Mouse (Mus musculus) adrenal gland, postnatal 10 days (tissue): ENCODE measurements at regions not wholly inside any gene's neighbourhood (a gene's known extent, or its start where the extent isn't known, plus 50 kb on each side); places are given as distances from the start of the nearest gene placed in this dataset.

Experiments used
- DNase-seq: peaks from one replicate; pipeline ENCODE4 v3.0.0; 2021; ENCODE audit warnings: mixed read lengths

GRCm38 (mm10) chr16:76830371-76830770 lies 183.1 kb upstream of the Usp25 start:
- no peak for DNase-seq

DNA sequence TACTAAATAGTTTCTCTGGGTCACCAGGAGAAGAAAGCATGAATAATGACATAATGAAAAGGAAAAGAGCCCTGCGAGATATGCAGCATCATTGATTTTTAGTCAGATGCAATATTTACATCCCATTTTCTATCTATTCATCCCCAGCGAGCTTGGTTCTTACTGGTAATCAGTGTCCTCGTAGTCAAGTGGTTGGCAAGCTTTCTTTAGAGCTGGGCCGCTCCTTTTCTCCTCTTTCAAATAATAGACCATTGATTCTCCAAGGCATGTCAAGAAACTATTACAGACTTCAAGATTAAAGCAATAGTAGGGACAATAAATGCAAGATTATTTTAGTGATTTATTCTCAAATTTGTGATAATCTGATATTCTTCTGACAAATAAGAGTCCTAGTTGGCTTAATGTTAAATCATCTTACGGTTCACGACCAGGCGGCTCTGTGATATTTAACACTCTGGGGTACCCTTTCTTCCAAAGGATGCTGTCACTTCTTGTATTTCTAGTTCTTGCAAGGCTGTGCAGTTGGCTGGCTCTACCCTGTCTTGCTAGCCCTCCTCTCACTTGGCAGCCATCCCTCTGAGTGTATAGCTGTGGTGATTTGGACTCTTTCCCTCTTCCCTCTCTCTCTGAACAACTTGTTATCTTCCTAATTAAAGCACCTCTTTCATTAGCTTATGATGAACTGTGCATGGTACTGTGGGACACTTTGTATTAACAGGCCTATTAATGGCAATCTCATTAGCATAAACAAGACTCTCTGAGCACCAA lies 185.6 kb upstream of the Usp25 start:
- no peak for DNase-seq

- DNase-seq: no peak
These were observed 192.2 kb upstream of the Usp25 start for GRCm38 (mm10) chr16:76821261-76821660.

- DNase-seq: peak; percentile 19
These were observed 197.2 kb upstream of the Usp25 start for GRCm38 (mm10) chr16:76816056-76816885.

DNA sequence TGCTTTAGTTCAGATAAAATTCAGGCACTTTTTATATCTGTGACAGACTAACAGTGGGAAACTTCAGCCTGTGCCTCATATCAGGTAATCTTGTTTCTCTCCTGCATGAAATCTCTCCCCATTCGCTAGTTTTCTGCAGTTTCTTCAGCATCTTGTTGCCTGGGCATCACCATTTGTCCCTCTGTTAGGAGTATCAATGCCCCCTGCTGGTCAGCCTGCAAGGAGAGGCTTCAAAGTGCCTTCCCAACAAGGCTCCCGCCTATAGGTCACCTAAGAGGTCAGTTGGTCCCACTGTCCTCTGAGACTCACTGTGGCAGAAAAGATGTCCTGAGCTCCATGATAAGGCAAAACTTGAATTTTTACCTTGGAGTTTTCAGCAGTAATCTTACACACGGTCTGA lies 209.8 kb upstream of the Usp25 start:
- peak; percentile 74 for DNase-seq

GRCm38 (mm10) chr16:76786405-76787155 lies 226.9 kb upstream of the Usp25 start:
- DNase-seq: peak; percentile 82

GRCm38 (mm10) chr16:76782656-76783055 lies 230.8 kb upstream of the Usp25 start:
- no peak for DNase-seq

DNA sequence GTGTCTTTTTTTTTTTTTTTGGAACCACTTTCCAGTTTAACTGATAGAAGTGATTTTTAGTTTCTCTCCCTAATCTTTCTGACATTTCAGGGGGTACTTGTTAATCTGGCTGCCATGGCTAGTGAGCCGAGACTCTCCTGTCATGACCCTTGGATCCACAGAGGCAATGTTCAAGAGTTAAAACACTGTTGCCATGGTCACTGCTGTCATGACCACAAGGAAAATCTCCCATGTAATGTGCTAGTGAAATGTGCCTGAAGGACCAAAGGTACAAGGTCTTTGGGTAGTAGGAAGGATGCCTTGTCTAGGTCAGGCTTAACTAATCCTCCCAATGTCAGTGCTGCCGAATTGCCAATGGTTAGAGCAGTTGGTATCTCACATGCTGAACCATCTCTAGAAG lies 237.7 kb upstream of the Usp25 start:
- no peak for DNase-seq

GRCm38 (mm10) chr16:76774032-76774431 lies 239.5 kb upstream of the Usp25 start:
- DNase-seq: no peak

DNA sequence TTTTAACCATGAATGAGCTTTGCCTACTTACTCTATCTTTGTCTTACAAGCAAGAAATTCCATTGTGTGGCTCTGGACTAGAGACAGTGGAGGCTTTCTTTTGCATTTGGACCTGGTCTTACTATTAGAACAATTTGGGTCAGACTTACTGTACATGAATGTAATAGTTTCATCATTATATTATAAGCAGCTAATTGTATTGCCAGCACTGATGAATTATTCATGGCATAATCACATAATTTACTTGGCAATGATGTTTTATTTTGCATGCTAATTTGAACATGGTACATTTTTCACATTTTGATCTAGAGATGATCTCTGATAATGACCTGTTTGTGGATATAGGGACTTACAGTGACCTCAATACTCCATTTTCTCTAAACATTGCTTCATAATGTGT lies 240.0 kb upstream of the Usp25 start:
- DNase-seq: no peak

DNA sequence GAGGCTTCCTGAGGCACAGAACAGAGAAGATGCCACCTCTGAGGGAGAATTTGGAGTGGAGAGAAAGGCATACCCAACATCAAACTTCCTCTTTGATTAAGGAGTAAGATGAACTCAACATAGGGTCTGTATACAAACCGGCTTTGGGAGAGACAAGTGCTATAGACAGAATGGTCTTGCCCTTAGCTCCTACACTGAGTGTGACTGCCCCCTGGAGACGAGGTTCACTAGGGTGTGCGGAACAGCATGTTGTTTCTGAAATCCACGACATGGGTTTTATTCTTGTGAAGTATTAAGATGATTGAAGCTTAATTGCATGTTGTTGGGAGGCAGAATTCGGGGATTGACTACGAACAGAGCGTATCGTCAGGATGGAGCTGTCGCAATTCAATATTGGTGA lies 244.9 kb upstream of the Usp25 start:
- DNase-seq: peak; percentile 77

DNA sequence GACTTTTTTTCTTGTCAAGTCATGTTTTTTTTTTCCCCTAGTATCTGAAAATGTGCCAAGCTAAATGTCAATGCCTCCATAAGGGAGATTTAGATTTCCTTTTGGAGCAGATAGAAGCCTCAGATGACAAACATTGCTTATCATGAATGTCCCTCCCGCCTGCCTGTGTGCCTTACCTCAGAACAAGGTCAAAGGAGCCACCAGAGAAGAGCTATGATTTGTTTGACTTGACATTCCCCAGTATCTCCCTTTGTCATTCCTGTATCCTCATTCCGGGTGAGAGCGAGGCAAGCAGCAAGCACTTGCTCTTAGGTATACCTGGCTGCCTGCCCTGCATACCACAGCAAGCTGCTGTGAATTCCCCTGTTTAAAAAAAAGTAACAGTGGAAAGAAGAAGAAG lies 246.9 kb upstream of the Usp25 start:
- DNase-seq: peak; percentile 38

DNA sequence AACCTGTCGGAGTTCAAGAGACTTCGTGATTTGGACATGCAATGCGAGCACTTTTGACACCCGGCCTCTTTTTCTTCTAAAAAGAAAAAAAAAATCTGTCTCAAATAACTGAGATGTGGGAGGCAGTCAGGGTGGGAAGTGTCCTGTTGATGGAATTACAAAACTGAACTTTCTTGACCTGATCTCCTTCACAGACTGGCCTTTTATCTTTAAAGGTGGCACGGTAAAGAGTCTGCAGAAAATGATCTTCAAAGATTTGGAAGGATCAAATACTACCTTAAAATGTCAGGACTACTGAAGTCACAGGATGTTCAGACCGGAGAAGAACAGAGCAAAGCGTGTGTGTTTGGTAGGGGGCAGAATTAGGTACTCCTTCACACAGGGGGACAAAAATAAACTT lies 248.0 kb upstream of the Usp25 start:
- DNase-seq: no peak

DNA sequence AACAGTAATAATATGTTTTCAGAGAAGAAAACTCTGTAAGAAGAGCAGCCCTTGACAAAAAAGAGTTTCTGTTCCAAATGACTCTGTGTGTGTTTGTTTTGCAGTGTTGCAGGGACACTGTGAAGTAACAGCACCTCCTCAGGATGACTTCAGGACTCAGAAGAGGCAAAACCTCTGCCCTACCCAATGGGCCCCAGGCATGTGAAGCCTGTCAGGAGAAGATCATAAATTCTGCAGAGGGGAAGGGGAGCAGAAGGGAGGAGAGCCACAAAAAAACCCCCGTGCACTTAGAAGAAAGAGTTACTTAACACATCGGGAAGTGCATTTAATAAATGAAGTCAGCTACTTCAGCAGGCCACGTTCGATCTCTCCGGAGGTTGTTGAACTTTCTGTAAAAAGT lies 248.5 kb upstream of the Usp25 start:
- DNase-seq: no peak

DNA sequence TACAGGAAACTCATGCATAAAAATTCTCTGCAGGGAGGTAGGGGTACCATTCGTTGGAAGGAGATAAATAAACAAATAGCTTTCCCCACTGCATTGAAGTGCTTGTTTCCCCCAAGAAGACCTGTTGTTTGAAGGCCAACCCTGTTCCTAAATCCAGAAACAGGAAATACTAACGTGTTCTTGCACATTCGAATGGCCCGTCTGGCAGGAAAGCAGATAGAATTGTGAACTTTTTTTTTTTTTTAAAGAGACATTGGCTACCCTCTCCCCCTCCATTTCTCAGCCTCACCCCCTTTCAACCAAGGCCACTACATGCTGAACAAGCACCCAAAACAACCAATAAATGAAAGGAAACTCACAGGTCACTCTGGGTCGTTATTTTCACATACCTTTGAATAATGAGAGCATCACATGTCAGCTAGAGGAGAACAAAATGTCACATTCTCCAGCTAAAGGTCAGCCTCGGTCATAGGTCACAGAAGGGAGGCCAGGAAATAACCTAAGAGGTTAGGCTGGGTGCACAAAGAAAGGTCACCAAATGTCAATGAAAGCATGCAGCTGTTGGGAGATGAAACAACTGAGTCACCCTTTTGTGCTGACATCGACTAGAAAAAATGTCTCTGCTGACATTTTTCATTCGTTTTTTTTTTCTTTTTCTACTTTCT lies 250.8 kb upstream of the Usp25 start:
- DNase-seq: peak; percentile 45

DNA sequence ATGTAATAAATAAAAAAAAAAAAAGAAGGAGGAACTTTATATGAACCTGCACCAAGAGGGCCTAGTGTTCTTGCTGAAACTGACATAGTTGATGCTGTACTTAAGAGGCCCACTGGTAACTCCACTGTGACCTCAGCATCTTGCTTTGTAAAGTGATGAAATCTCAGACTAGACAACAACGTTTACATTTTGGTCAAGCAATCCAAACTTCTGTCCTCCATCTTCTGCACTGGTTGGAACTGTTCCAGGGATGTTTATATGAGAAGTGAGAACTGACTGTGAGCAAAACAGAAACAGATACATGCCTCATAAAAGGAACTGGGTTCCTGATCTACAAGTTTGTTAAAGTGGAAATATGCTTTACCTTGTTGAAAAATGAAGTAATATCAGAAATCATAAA lies 251.7 kb upstream of the Usp25 start:
- no peak for DNase-seq

DNA sequence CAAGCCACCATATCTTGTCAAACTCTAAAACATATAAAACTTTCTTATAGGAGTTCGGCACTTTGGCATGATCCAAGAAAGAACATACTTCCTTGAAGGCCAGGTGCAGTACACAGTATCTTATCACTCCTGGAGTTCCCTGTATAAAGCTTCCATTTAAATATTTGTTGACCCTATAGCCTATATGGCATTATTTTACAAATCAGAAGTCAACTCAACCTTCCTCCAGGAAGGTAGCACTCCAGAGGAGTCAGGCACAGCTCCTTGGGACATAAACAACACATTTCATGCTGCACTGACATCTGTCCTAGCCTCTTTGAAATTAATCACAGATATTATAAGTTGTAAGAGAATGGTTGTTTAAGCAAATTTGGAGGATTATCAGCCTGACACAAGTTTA lies 252.5 kb upstream of the Usp25 start:
- DNase-seq: no peak

DNA sequence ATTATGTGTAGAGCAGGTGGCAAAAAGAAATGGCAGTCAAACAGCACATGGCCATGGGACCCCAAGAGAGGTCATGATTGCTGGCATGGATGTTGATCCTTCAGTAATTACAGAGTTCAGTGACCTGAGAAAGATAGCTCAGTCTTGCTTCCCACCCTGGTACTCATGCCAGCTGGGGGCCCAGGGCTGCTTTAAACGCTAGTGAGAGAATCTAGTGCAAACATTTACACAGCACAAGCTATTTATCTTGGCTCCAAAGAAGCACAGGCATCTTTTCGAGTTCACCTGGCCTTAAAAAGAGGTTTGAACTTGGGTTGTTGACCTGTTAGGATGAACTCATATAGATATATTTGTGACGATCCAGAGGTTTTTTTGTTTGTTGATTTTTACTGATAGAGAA lies 258.6 kb upstream of the Usp25 start:
- DNase-seq: no peak

- DNase-seq: no peak
These were observed 267.1 kb upstream of the Usp25 start for GRCm38 (mm10) chr16:76746385-76746784.

DNA sequence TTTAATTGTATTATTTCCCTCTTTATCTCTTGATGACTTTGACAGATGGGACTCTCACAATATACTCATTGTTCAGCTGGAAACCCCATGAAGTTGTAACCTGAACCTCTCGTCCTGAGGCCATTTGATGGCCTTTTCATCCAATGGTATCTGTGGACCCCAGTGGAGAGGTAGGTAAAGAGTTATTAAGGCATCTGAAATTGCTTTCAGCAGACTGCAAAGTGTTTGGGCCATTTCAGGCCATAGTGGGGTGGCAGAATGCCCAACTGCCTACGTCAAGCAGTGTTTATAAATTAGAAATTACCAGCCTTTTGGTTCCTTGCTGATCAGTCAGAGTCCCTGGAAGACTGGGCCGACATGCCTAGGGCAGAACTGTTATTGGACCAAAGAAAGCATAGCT lies 272.4 kb upstream of the Usp25 start:
- no peak for DNase-seq

- DNase-seq: no peak
These were observed 287.5 kb upstream of the Usp25 start for GRCm38 (mm10) chr16:76725991-76726390.

- DNase-seq: no peak
These were observed 288.2 kb upstream of the Usp25 start for GRCm38 (mm10) chr16:76725271-76725670.

- DNase-seq: no peak
These were observed 294.7 kb upstream of the Usp25 start for GRCm38 (mm10) chr16:76718809-76719208.
